Mouse (Mus musculus) heart, embryonic 10.5 days (tissue): ENCODE measurements around the gene Mybpc3. TPM values are rescaled to one million over a fixed set of nuclear protein-coding genes. Genes with fewer than 3 reads are reported as not detected.

Experiments
- DNase-seq: peaks from one replicate; pipeline ENCODE4 v3.0.0-alpha.2; 2017; ENCODE audit warnings: low spot score
- H3K27ac ChIP-seq: fragments of 300-500 bp; sonication (generic); 2 replicates; pipeline ENCODE4 v1.5.1; 2016; ENCODE audit warnings: mild to moderate bottlenecking
- H3K27me3 ChIP-seq: fragments of 300-500 bp; sonication (generic); 2 replicates; pipeline ENCODE4 v1.6.1; 2016; ENCODE audit warnings: mild to moderate bottlenecking; ENCODE audit not compliant: poor library complexity, insufficient read depth, severe bottlenecking
- H3K36me3 ChIP-seq: fragments of 300-500 bp; sonication (generic); 2 replicates; pipeline ENCODE4 v1.6.1; 2016; ENCODE audit warnings: mild to moderate bottlenecking, moderate library complexity
- H3K4me1 ChIP-seq: fragments of 300-500 bp; sonication (generic); 2 replicates; pipeline ENCODE4 v1.6.1; 2016; ENCODE audit warnings: mild to moderate bottlenecking
- H3K4me3 ChIP-seq: fragments of 300-500 bp; sonication (generic); 2 replicates; pipeline ENCODE4 v1.5.1; 2016; ENCODE audit warnings: mild to moderate bottlenecking, moderate library complexity
- H3K9me3 ChIP-seq: fragments of 300-500 bp; sonication (generic); 2 replicates; pipeline ENCODE4 v1.6.1; 2016; ENCODE audit warnings: mild to moderate bottlenecking, moderate library complexity
- WGBS: fragments of 180-500 bp; shearing (Covaris S2); methylation state at CpG from one replicate; pipeline ENCODE4 v1.1.7; 2016; 5-methylcytosine and 5-hydroxymethylcytosine counted together
- polyA plus RNA-seq: library from polyadenylated mRNA; unstranded; fragments of >200 nt; fragmentation: Nextera tagmentation; extraction: Ambion mirVana; gene quantifications from 2 replicates; pipeline ENCODE4 v1.2.1, GENCODE M21; 2016

Gene Mybpc3
- 450 and 1,030 TPM in 2 replicates for polyA plus RNA-seq

DNA sequence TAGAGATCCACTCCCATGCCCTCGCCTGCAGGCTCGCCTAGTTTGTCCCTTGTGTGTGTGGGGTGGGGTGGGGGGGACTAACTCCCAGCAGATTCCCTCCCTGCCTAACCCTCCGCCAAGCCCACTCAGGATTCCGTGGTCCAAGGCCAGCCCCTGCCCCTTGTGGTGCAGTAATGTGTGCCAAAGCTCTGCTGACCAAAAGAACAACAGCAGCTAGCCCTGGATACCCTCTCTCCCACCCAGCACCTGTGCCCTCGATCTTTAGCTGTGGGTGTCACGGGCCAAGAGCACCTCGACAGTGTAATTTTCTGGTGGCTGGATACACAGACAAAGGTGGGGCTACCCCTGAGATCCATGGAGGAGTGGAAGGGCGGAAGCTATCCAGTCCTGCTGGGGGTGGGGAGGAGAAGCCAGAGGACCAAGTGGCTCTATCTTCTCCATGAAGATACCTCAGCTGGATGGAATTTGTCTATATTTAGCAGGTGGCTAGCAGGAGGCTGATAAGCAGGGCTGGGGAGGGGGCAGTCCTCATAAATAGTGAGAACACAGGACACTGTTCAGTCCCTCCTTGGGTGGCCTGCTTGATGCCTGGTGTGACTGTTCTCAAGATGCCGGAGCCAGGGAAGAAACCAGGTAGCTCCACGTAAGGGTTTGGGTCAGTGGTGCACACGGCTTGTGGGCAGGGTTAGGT, at the start of gene Mybpc3:
Mybpc3 (plus strand) TSS at position 560 of the 691 bp plus-strand sequence.
- 45% methylated on average over 11 of the region's 11 CpGs for WGBS
- peak within 1 kb of the TSS; percentile 70 for H3K4me3 ChIP-seq
- no peaks in the 10 kb centered on the region for H3K9me3 ChIP-seq
- peaks cover 38% of the 10 kb centered on the region for H3K36me3 ChIP-seq
- peak; percentile 88 for DNase-seq
- H3K4me1 ChIP-seq = peaks cover 57% of the 10 kb centered on the region
- no peaks in the 10 kb centered on the region for H3K27me3 ChIP-seq
- peak within 1 kb of the TSS; percentile 87 for H3K27ac ChIP-seq

DNA sequence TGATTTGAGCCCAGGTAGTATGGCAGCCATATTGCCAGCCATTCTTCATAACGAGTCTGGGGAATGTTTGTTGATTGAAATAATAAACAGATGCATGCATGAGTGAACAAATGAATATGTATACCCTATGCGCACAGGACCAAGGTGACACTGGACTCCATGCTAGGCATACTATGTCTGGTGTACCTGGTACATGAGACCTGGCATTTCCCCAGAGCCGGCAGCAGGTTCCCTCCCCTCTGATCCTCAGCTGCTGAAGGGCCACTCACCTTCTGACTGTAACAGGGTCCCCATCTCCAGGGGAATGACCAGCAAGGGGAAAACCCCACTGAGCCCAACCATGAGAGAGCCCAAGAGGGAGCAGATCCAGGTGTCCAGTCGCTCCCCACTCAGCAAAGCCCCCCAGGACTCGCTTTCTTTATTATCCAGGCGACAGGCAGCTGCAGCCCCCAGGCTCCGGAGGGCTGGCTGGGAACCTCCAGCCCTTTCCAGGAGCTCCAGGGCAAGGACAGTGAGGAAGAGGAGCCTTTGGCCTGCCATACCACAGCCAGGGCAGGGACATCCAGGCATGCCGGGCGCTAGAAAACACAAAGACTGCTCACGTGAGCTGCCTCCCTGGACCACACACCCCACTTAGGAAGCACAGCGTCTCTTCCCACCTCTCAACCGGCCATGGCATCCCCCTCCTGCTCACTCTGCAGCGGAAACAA, 49.6 kb upstream of the Mybpc3 start:
- Histone ChIP-seq H3K4me3 (peak overlapping the region; percentile 63), H3K36me3 (peaks cover 42% of the 10 kb centered on the region), H3K27ac (0 out of 2 replicates have a peak overlapping the region, but pooled peaks have one; percentile 48), H3K9me3 (no peaks in the 10 kb centered on the region), H3K27me3 (no peaks in the 10 kb centered on the region), H3K4me1 (peaks cover 30% of the 10 kb centered on the region)
- DNase-seq = no peak
- 61% methylated on average over 13 of the region's 13 CpGs for WGBS

DNA sequence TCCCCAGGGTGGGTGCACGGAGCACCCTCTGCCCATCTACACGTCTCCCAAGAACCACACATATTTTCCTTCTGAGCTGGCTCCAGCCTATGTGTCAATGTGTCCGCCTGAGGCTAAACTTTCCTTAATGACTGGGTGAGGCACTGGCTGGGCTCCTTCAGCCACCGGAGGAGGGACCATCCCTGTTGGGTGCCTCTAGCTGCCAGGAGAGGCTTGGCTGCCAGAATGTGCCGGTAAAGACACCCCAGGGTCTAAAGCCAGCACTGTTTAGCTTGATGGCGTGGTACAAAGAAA, 49.1 kb upstream of the Mybpc3 start:
- Histone ChIP-seq H3K27ac (peak overlapping the region; percentile 89; the same call in 1 of the 2 replicates), H3K4me1 (peaks cover 30% of the 10 kb centered on the region), H3K27me3 (no peaks in the 10 kb centered on the region), H3K4me3 (peak overlapping the region; percentile 63), H3K36me3 (peaks cover 37% of the 10 kb centered on the region), H3K9me3 (no peaks in the 10 kb centered on the region)
- WGBS = 44% methylated on average over 6 of the region's 6 CpGs
- no peak for DNase-seq

DNA sequence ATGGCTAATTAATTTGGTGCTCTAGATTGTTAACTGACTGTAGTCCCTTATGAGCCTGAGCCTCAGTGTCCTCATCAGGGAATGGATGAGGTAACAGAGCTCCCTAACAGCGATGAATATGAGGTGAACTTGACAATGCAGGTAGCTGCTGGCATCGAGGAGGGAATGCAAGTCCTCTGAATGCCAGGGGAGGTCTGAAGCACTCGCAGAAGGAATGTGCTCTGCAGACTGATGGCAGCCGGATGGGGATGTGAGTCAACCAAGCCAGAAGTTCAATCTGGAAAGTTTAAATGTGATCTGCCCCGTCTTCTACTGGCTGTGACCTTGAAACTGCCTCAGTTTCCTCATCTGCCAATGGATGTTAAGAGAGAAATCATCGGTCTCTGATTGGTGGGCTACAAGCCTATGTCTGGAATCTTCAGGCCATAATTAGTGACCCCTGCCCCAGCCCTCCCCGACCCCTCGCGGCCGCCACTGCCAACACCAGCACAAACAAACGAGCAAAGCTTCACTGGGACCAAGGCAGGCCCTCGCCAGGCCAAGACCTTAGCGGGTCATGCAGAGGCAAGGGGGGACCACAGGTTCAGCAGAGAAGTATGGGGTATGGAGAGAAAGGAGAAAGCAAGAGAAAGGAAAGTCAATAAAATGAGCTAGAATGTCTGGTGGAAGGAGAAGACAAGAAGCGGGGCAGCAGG, 48.5 kb upstream of the Mybpc3 start:
- Histone ChIP-seq H3K4me1 (peaks cover 30% of the 10 kb centered on the region), H3K4me3 (peak overlapping the region; percentile 63), H3K36me3 (peaks cover 31% of the 10 kb centered on the region), H3K9me3 (no peaks in the 10 kb centered on the region), H3K27me3 (no peaks in the 10 kb centered on the region), H3K27ac (peak overlapping the region; percentile 89)
- DNase-seq = no peak
- 5% methylated on average over 14 of the region's 14 CpGs for WGBS

DNA sequence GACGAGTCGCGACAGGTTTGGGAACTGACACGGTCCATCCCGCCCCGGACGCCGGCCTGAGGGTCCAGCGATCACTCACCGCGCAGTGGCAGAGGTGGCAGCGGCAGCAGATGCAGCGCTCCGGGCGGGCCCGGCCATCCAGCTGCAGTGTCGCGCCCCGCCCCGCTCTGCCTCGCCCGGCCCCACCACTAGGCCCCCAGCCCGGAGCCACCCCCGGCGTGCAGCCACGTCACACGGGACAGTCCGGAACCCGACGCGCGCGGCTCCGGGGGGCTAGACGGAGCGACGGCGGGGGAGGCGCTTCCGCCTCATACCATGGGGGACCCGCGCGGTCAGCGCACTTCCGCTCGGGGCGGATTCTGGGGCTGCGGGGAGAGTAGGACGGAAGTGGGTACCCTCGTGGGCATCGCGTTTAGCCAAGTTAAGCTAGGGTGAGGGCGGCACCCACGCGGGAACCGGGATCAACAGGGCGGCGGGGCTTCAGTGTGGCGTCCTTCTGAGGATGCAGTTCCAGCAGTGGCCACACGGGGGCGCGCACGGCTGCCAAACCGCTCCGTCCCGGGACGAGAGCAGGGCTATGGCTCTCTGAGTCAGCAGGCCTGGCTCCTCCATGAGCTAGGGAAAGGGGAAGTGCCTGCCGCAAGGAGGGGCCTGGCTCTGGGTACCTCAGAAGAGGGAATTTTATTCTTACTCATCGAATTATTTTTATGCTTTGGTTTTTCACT, 47.7 kb upstream of the Mybpc3 start, which contains the start of gene Slc39a13:
Slc39a13 (minus strand) TSS at position 342 of the 725 bp plus-strand sequence.
- Histone ChIP-seq H3K27ac (peak within 1 kb of the TSS; percentile 89), H3K4me1 (peaks cover 36% of the 10 kb centered on the region), H3K9me3 (no peaks in the 10 kb centered on the region), H3K36me3 (peaks cover 26% of the 10 kb centered on the region), H3K4me3 (peak within 1 kb of the TSS; percentile 63), H3K27me3 (no peaks in the 10 kb centered on the region)
- under 1% methylated on average over 63 of the region's 69 CpGs for WGBS
- DNase-seq = peak; percentile 97

DNA sequence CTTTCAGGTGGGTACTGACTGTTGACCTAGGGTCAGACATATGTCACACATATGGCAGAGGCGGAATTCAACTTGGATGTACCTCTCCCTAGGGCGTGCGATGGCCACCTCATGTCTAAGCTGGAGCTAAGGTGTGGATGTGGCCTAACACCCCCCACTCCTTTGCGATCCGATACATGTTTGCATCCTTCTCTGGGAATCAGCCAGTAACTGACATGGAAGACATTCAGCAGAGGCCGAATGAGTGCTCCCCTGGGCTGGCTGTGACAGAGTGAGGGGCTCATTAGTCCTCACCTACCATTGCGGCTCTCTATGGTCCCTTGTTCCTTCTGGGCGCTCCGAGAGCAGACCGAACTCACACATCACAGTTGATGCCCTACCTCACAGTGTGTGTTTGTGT, 46.9 kb upstream of the Mybpc3 start:
- no peak for DNase-seq
- Histone ChIP-seq H3K4me1 (peaks cover 43% of the 10 kb centered on the region), H3K27ac (peak overlapping the region; percentile 89), H3K36me3 (peaks cover 18% of the 10 kb centered on the region; the same call in 1 of the 2 replicates), H3K4me3 (peak overlapping the region; percentile 63), H3K27me3 (no peaks in the 10 kb centered on the region), H3K9me3 (no peaks in the 10 kb centered on the region)
- 88% methylated on average over 10 of the region's 10 CpGs for WGBS

DNA sequence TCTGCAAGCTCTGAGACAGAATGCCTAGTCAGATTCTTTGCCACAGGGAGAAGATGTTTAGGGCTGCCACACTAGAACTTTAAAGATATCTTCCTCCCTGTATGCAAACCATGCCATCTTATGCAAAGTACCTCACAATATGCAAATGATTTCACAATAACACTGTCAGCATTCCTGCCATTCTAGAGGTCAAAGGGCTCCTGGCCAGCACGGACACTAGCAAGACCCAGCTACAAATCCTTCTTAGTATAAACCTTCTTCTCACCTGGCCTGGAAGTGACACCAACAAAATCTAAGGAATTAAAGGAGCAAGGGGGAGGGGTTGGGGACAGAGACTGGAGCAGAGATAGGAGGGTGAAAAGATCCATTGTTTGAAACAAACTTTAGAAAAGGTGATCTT, 45.9 kb upstream of the Mybpc3 start:
- Histone ChIP-seq H3K9me3 (no peaks in the 10 kb centered on the region), H3K27me3 (no peaks in the 10 kb centered on the region), H3K36me3 (peaks cover 10% of the 10 kb centered on the region; the same call in 1 of the 2 replicates), H3K4me1 (peaks cover 44% of the 10 kb centered on the region), H3K27ac (no peak overlapping the region), H3K4me3 (no peak overlapping the region)
- WGBS = 51% methylated on average over 1 of the region's 1 CpGs
- no peak for DNase-seq

DNA sequence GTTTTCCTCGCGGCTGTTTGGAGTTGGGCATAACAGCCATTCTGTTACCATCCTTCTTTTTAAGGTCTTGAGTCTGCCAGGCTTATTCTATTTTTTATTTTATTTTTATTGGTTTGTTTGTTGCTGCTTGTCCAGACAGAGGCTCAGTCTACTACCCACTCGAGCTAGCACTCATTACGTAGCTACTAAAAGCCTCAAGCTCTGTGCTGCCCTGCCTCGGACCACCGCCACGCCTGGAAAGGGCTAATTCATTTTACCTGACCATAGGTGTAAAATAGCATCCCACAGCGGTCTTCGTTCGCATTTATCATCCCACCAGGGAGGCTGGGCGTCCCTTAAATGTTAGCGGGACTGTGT, 40.0 kb upstream of the Mybpc3 start:
- Histone ChIP-seq H3K4me1 (peaks cover 31% of the 10 kb centered on the region), H3K27ac (peak overlapping the region; percentile 89), H3K27me3 (no peaks in the 10 kb centered on the region), H3K9me3 (no peaks in the 10 kb centered on the region), H3K4me3 (peak overlapping the region; percentile 73), H3K36me3 (no peaks in the 10 kb centered on the region)
- no peak for DNase-seq
- WGBS = 20% methylated on average over 12 of the region's 12 CpGs

DNA sequence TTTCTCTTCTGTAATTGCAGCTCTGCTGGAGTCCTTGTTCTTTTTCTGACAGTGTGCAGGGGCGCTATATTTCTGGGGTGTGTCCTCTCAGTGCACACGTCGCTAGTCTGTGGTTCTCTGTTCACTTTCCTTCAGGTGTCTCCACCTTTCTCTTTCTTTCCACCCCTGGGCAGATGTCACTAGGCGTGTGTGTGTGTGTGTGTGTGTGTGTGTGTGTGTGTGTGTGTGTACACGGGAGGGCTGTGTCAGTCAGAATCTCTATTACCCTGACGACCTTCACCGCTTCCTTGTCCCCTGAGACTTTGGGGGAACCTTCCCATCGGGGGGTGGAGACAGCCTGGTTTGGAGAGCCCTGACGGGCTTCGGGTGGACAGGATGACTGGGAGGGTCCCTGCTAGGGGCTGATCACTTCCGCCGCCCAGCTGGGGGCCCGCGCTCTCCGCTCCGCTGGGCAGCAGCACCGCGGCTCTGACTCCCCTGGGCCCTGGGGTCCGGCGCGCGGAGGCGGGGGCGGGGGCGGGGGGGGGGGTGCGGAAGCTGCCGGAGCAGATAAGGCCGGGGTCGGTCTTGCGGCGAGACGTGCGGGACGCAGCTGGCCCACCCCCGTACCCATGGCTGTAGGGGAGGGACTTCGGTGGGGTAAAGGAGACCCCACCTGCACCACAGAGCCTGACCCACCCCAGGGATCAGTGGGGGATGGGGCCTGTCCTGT, 39.5 kb upstream of the Mybpc3 start:
- Histone ChIP-seq H3K9me3 (no peaks in the 10 kb centered on the region), H3K4me3 (peak overlapping the region; percentile 73), H3K27me3 (no peaks in the 10 kb centered on the region), H3K4me1 (peaks cover 37% of the 10 kb centered on the region), H3K36me3 (no peaks in the 10 kb centered on the region), H3K27ac (peak overlapping the region; percentile 89)
- 1% methylated on average over 34 of the region's 36 CpGs for WGBS
- no peak for DNase-seq

DNA sequence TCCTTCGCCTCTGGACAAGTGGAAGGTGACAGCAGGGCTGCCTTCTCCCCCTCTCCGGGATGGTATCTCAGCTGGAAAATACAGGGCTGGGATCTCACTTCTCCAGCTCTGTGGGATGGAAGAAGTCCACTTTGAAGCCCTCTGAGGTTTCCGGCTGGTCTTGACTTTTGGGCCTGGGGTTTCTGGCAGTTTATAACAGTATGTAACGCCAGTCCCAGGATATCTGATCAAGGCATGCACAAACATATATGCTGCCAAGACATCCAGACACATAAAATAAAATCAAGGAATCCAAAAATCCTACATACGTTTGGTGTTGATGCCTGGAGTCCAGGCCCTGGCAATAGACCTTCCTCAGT, 38.9 kb upstream of the Mybpc3 start:
- Histone ChIP-seq H3K36me3 (no peaks in the 10 kb centered on the region), H3K4me1 (peaks cover 40% of the 10 kb centered on the region), H3K27ac (peak overlapping the region; percentile 89), H3K4me3 (peak overlapping the region; percentile 73), H3K27me3 (no peaks in the 10 kb centered on the region), H3K9me3 (no peaks in the 10 kb centered on the region)
- 20% methylated on average over 5 of the region's 5 CpGs for WGBS
- no peak for DNase-seq

DNA sequence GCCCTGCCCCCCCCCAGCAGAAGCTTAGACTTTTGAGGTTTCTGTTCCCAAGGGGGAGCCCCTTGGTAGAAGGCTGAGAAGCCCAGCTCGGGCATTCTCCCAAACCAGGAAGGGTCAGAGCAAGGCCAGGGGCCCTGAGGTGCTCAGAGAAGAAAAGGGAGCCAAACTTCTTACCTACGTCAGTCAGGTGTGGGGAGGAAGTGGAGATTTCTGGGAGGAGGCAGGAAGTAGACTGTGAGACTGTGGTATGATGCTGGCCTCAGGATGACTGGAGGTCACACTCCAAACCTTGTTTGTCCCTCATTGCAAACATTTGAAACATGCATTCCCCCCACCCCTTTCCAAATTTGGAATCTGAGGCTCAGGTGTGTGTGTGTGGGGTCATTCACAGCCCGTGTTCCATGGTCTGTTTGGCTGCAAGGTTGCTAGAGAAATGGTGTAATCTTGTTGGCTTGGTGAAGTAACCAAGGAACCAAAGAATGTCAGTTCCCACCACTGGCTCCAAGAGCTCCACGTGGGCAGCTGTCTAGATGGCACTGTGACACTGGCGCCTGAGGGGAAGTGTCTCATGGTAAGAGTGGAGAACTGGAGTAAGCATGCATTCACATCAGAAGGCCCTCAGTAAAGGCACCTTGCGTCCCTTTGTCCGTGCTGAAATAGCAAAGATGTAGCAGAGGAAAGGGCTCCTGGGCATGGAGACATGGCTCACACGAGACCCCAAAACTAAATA, 37.0 kb upstream of the Mybpc3 start:
- H3K4me1 ChIP-seq = peaks cover 29% of the 10 kb centered on the region
- no peaks in the 10 kb centered on the region for H3K9me3 ChIP-seq
- DNase-seq = no peak
- H3K4me3 ChIP-seq = no peak overlapping the region
- peaks cover under 1% of the 10 kb centered on the region; the same call in 1 of the 2 replicates for H3K27me3 ChIP-seq
- no peak overlapping the region for H3K27ac ChIP-seq
- no peaks in the 10 kb centered on the region for H3K36me3 ChIP-seq
- WGBS = 78% methylated on average over 8 of the region's 8 CpGs
